Mouse (Mus musculus): ENCODE measurements at regions not wholly inside any gene's neighbourhood (a gene's known extent, or its start where the extent isn't known, plus 50 kb on each side); places are given as distances from the start of the nearest gene placed in this dataset.

GRCm38 (mm10) chr13:93992961-93993360 is 64.6 kb upstream of the Lhfpl2 start:
- H3K9ac ChIP-seq (replicated peaks; ENCODE audit: low read depth, low read length): no peak overlapping the region
- H3K4me2 ChIP-seq (ENCODE audit: low read depth, low read length): no peak overlapping the region
- peaks cover 39% of the 10 kb centered on the region for H3K4me1 ChIP-seq (ENCODE audit: control insufficient read depth, insufficient read depth)
- H3K27me3 ChIP-seq (ENCODE audit: control insufficient read depth, insufficient read depth, low read length): no peaks in the 10 kb centered on the region
- H3K27ac ChIP-seq (ENCODE audit: low read depth): peak overlapping the region; percentile 44; the same call in 1 of the 2 replicates
- TF ChIP-seq CTCF (IDR thresholded peaks at IDR 0.05; ENCODE audit: low read depth): no peak
- no peak for TF ChIP-seq EP300 (IDR thresholded peaks at IDR 0.05; ENCODE audit: low read depth)
- ATAC-seq (ENCODE audit: insufficient read depth, low read depth) (peak; percentile 67), DNase-seq (ENCODE audit: low spot score) (peak; percentile 34)
- H3K4me3 ChIP-seq (ENCODE audit: low read depth, low read length): no peak overlapping the region
- no peaks in the 10 kb centered on the region for H3K9me3 ChIP-seq (replicated peaks; ENCODE audit: control insufficient read depth, low read length)
- H3K36me3 ChIP-seq (replicated peaks; ENCODE audit: control insufficient read depth, insufficient read depth, low read length): no peaks in the 10 kb centered on the region
- WGBS: 24% methylated on average over 4 of the region's 4 CpGs

- H3K27ac ChIP-seq (ENCODE audit: low read depth): no peak overlapping the region
- ATAC-seq (ENCODE audit: insufficient read depth, low read depth): no peak
- H3K4me3 ChIP-seq (ENCODE audit: low read depth, low read length): no peak overlapping the region
- H3K4me1 ChIP-seq (ENCODE audit: control insufficient read depth, insufficient read depth): peaks cover 22% of the 10 kb centered on the region
- WGBS: 87% methylated on average over 3 of the region's 3 CpGs
- no peaks in the 10 kb centered on the region for H3K27me3 ChIP-seq (ENCODE audit: control insufficient read depth, insufficient read depth, low read length)
- no peak overlapping the region for H3K9ac ChIP-seq (replicated peaks; ENCODE audit: low read depth, low read length)
- DNase-seq (ENCODE audit: low spot score): no peak
- no peaks in the 10 kb centered on the region for H3K36me3 ChIP-seq (replicated peaks; ENCODE audit: control insufficient read depth, insufficient read depth, low read length)
- no peak for TF ChIP-seq CTCF (IDR thresholded peaks at IDR 0.05; ENCODE audit: low read depth)
- no peak for TF ChIP-seq EP300 (IDR thresholded peaks at IDR 0.05; ENCODE audit: low read depth)
- no peak overlapping the region for H3K4me2 ChIP-seq (ENCODE audit: low read depth, low read length)
- no peaks in the 10 kb centered on the region for H3K9me3 ChIP-seq (replicated peaks; ENCODE audit: control insufficient read depth, low read length)
Observed at GRCm38 (mm10) chr13:93995423-93995822, 62.2 kb upstream of the Lhfpl2 start.

GRCm38 (mm10) chr13:93996535-93997382 is 60.8 kb upstream of the Lhfpl2 start:
- no peak for DNase-seq (ENCODE audit: low spot score)
- ATAC-seq (ENCODE audit: insufficient read depth, low read depth): 0 out of 2 replicates have a peak, but pooled peaks have one; percentile 25
- no peaks in the 10 kb centered on the region for H3K27me3 ChIP-seq (ENCODE audit: control insufficient read depth, insufficient read depth, low read length)
- H3K36me3 ChIP-seq (replicated peaks; ENCODE audit: control insufficient read depth, insufficient read depth, low read length): no peaks in the 10 kb centered on the region
- H3K27ac ChIP-seq (ENCODE audit: low read depth): no peak overlapping the region
- no peak overlapping the region for H3K9ac ChIP-seq (replicated peaks; ENCODE audit: low read depth, low read length)
- H3K9me3 ChIP-seq (replicated peaks; ENCODE audit: control insufficient read depth, low read length): no peaks in the 10 kb centered on the region
- peaks cover 18% of the 10 kb centered on the region for H3K4me1 ChIP-seq (ENCODE audit: control insufficient read depth, insufficient read depth)
- H3K4me3 ChIP-seq (ENCODE audit: low read depth, low read length): no peak overlapping the region
- no peak overlapping the region for H3K4me2 ChIP-seq (ENCODE audit: low read depth, low read length)
- TF ChIP-seq CTCF (IDR thresholded peaks at IDR 0.05; ENCODE audit: low read depth) (no peak), EP300 (IDR thresholded peaks at IDR 0.05; ENCODE audit: low read depth) (no peak)
- 50% methylated on average over 10 of the region's 10 CpGs for WGBS

GRCm38 (mm10) chr13:93997981-93998380 is 59.6 kb upstream of the Lhfpl2 start:
- Histone ChIP-seq H3K27ac (ENCODE audit: low read depth) (no peak overlapping the region), H3K4me1 (ENCODE audit: control insufficient read depth, insufficient read depth) (0 out of 2 replicates have a peak, but pooled peaks cover 12% of the 10 kb centered on the region), H3K36me3 (replicated peaks; ENCODE audit: control insufficient read depth, insufficient read depth, low read length) (no peaks in the 10 kb centered on the region), H3K4me3 (ENCODE audit: low read depth, low read length) (no peak overlapping the region), H3K9ac (replicated peaks; ENCODE audit: low read depth, low read length) (no peak overlapping the region), H3K27me3 (ENCODE audit: control insufficient read depth, insufficient read depth, low read length) (no peaks in the 10 kb centered on the region), H3K9me3 (replicated peaks; ENCODE audit: control insufficient read depth, low read length) (no peaks in the 10 kb centered on the region), H3K4me2 (ENCODE audit: low read depth, low read length) (no peak overlapping the region)
- TF ChIP-seq EP300 (IDR thresholded peaks at IDR 0.05; ENCODE audit: low read depth): no peak
- no peak for TF ChIP-seq CTCF (IDR thresholded peaks at IDR 0.05; ENCODE audit: low read depth)
- ATAC-seq (ENCODE audit: insufficient read depth, low read depth) (no peak), DNase-seq (ENCODE audit: low spot score) (no peak)
- 77% methylated on average over 6 of the region's 6 CpGs for WGBS

GRCm38 (mm10) chr13:93998406-93998805 is 59.2 kb upstream of the Lhfpl2 start:
- Histone ChIP-seq H3K36me3 (replicated peaks; ENCODE audit: control insufficient read depth, insufficient read depth, low read length) (no peaks in the 10 kb centered on the region), H3K4me2 (ENCODE audit: low read depth, low read length) (no peak overlapping the region), H3K27ac (ENCODE audit: low read depth) (no peak overlapping the region), H3K9me3 (replicated peaks; ENCODE audit: control insufficient read depth, low read length) (no peaks in the 10 kb centered on the region), H3K9ac (replicated peaks; ENCODE audit: low read depth, low read length) (no peak overlapping the region), H3K4me1 (ENCODE audit: control insufficient read depth, insufficient read depth) (0 out of 2 replicates have a peak, but pooled peaks cover 12% of the 10 kb centered on the region), H3K4me3 (ENCODE audit: low read depth, low read length) (no peak overlapping the region), H3K27me3 (ENCODE audit: control insufficient read depth, insufficient read depth, low read length) (no peaks in the 10 kb centered on the region)
- 77% methylated on average over 1 of the region's 1 CpGs for WGBS
- DNase-seq (ENCODE audit: low spot score): no peak
- ATAC-seq (ENCODE audit: insufficient read depth, low read depth): no peak
- TF ChIP-seq EP300 (IDR thresholded peaks at IDR 0.05; ENCODE audit: low read depth) (no peak), CTCF (IDR thresholded peaks at IDR 0.05; ENCODE audit: low read depth) (no peak)
